Mouse (Mus musculus) megakaryocyte progenitor cell, adult 5-6 weeks (primary cell): ENCODE data around the gene Dtl. TPM values are rescaled to one million over a fixed set of nuclear protein-coding genes. Genes with fewer than 3 reads are reported as not detected.

Experiments used
- total RNA-seq, 2 experiments: library from RNA; stranded (forward) in 1 of 2; stranded (reverse) in 1 of 2; fragments of 157-497, 149-512 nt in 1 of 2; fragments of 200-1000 nt in 1 of 2; gene quantifications; 2 replicates each; pipeline versions ENCODE4 v1.2.3 to v1.2.4; 2015 to 2017

Gene Dtl
- total RNA-seq, 2 experiments from 2014 or later: 54.4 to 98.8 TPM

Other genes with a start within 250 kb of the Dtl start
- gene Tmem206, start 249.6 kb downstream of the Dtl start, total RNA-seq (2015): 20.8 and 23.8 TPM in 2 replicates
- gene Tmem206, start 249.6 kb downstream of the Dtl start, total RNA-seq (2017): 22.0 and 25.4 TPM in 2 replicates
- 124 and 129 TPM in 2 replicates for gene Ppp2r5a, start 172.3 kb downstream of the Dtl start, total RNA-seq (2015)
- gene Ppp2r5a, start 172.3 kb downstream of the Dtl start, total RNA-seq (2017): 125 and 139 TPM in 2 replicates
- gene Ints7, start 92 bp upstream of the Dtl start, total RNA-seq (2015): 37.0 and 39.8 TPM in 2 replicates
- 63.1 and 69.2 TPM in 2 replicates for gene Ints7, start 92 bp upstream of the Dtl start, total RNA-seq (2017)
- gene Lpgat1, start 142.3 kb upstream of the Dtl start, total RNA-seq (2015): 28.1 and 30.0 TPM in 2 replicates
- gene Lpgat1, start 142.3 kb upstream of the Dtl start, total RNA-seq (2017): 32.9 and 33.4 TPM in 2 replicates
- 22.4 and 23.4 TPM in 2 replicates for gene Nek2, start 245.9 kb upstream of the Dtl start, total RNA-seq (2015)
- 35.8 and 36.8 TPM in 2 replicates for gene Nek2, start 245.9 kb upstream of the Dtl start, total RNA-seq (2017)